Mouse (Mus musculus) layer of hippocampus, adult 2 months (tissue): ENCODE data around the gene Kdm4c. TPM values are rescaled to one million over a fixed set of nuclear protein-coding genes. Genes with fewer than 3 reads are reported as not detected.
"Not testable (repeated sequence)": the region's sequence is repeated elsewhere in the genome, so short reads cannot be mapped to it uniquely, and the experiment has no call there.

ENCODE experiments used
- DNase-seq, 2 experiments: peaks; one replicate each; pipeline ENCODE4 v3.0.0; 2022; ENCODE audit warnings: low spot score in 2 of 2
- H3K27ac ChIP-seq: fragments of 200-600 bp; 2 replicates; pipeline ENCODE4 v1.8.1; 2022
- H3K4me3 ChIP-seq: fragments of 200-600 bp; 2 replicates; pipeline ENCODE4 v1.8.1; 2022; ENCODE audit warnings: mild to moderate bottlenecking
- CTCF ChIP-seq: fragments of 200-600 bp; conservative IDR thresholded peaks from 2 replicates; pipeline ENCODE4 v1.8.1; 2022; ENCODE audit warnings: antibody characterized with exemption, mild to moderate bottlenecking, moderate library complexity
- long read RNA-seq, 2 experiments: library from polyadenylated mRNA; stranded (forward); transcript quantifications; one replicate each; pipeline ENCODE4 v2.0.0; 2021; ENCODE audit warnings: borderline mapping rate in 2 of 2
- total RNA-seq, 2 experiments: library from RNA; stranded (reverse); gene quantifications; 2 replicates each; pipeline ENCODE4 v1.2.3; 2021

The Kdm4c gene
- 10 to 100 TPM; 27.8 to 28.7 TPM for total RNA-seq
- long read RNA-seq, experiment 1, full-length matches to known transcripts, result 10 of 14 reads
- long read RNA-seq, experiment 1, partial matches to known transcripts, result 1 of 14 reads
- long read RNA-seq, experiment 1, other reads (novel, unspliced or antisense), result 3 of 14 reads
- long read RNA-seq, experiment 2, full-length matches to known transcripts, result 21 of 32 reads
- long read RNA-seq, experiment 2, partial matches to known transcripts, result 2 of 32 reads
- long read RNA-seq, experiment 2, other reads (novel, unspliced or antisense), result 9 of 32 reads

GRCm38 (mm10) chr4:74242176-74242575 is at the start of gene Kdm4c:
TSS of gene Kdm4c (plus strand) at chr4:74242497.
- no peak for TF ChIP-seq CTCF
- Histone ChIP-seq H3K4me3 (no peak within 1 kb of the TSS), H3K27ac (no peak within 1 kb of the TSS)
- no peak for DNase-seq

- DNase-seq, result no peak
- TF ChIP-seq CTCF, result no peak
- no peak overlapping the region for H3K27ac ChIP-seq
- H3K4me3 ChIP-seq, result no peak overlapping the region
Measured at GRCm38 (mm10) chr4:74201281-74201811, 41.0 kb upstream of the Kdm4c start.

GRCm38 (mm10) chr4:74221780-74222179 is 20.5 kb upstream of the Kdm4c start:
- DNase-seq, H3K27ac ChIP-seq, H3K4me3 ChIP-seq: not testable (repeated sequence)

- Histone ChIP-seq H3K27ac (no peak overlapping the region), H3K4me3 (no peak overlapping the region)
- no peak for DNase-seq
- peak; percentile 85 for TF ChIP-seq CTCF
Measured at GRCm38 (mm10) chr4:74222360-74222759, 19.9 kb upstream of the Kdm4c start.

DNA sequence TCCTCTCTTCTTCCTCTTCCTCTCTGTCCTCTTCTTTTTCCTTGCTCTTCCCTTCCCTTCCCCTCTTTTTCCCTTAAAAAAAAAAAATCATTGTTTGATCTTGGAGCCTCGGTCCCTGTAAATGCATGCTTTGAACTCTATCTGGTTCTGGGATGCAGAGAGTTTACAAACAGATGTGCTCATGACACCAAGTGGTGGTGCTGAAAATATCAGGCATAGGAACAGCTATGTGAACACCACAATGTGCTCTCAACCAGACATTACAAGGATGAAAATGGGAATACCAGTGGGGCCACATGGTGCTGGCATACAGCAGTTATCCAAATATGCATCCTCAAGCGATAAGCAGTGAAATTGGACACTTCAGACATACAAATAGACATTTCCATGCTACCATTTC is 18.1 kb upstream of the Kdm4c start:
- H3K4me3 ChIP-seq, result no peak overlapping the region
- no peak overlapping the region for H3K27ac ChIP-seq
- no peak for DNase-seq
- TF ChIP-seq CTCF, result peak; percentile 59

DNA sequence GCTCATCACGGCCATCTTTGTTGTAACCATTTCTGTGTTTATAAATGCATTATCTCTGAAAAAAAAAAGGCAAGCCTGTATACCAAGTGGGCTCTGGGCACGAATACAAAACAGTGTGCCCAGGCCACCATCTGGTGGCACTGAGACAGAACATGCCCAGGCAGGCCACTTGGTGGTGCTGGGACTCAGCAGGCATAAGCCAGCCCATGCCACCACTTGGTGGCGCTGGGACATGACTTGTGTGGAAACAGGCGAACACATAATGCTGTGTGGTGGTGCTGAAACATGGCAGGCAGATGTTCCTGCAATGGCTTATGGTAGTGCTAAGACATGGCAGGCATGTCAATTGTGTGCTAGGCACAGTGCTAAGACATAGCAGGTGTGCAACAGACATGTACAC is 11.3 kb upstream of the Kdm4c start:
- Histone ChIP-seq H3K4me3 (no peak overlapping the region), H3K27ac (no peak overlapping the region)
- no peak for TF ChIP-seq CTCF
- DNase-seq, result no peak

DNA sequence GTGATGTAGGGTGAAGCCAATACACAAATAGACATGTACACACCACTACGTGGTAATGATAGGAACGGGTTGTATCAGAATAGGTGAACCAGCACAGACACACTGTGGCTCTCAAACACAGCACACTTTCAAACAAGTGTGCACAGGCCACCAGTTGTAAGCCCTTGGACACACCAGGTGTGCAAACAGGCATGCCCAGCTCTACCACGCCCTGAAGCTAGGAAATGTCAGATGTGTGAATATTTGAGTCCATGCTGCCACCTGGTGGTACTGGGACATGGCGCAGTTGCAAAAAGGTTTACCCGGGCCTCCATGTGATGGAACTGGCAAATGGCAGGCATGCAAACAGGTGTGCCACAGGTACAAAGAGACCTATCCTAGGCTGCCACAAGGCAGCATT is 10.9 kb upstream of the Kdm4c start:
- peak; percentile 34 to 37 for DNase-seq
- no peak overlapping the region for H3K27ac ChIP-seq
- H3K4me3 ChIP-seq, result no peak overlapping the region
- TF ChIP-seq CTCF, result peak; percentile 76

GRCm38 (mm10) chr4:74233534-74233933 is 8.8 kb upstream of the Kdm4c start:
- peak in 1 of 2 experiments; percentile 44 for DNase-seq
- Histone ChIP-seq H3K27ac (no peak overlapping the region), H3K4me3 (no peak overlapping the region)
- TF ChIP-seq CTCF, result no peak

- peak; percentile 97 for DNase-seq
- Histone ChIP-seq H3K4me3 (peak overlapping the region; percentile 92), H3K27ac (peak overlapping the region; percentile 92)
- peak; percentile 41 for TF ChIP-seq CTCF
Measured at GRCm38 (mm10) chr4:74251348-74252244, 9.3 kb downstream of the Kdm4c start.

- TF ChIP-seq CTCF, result no peak
- peak in 1 of 2 experiments; percentile 48 for DNase-seq
- H3K4me3 ChIP-seq, result peak overlapping the region; percentile 92
- H3K27ac ChIP-seq, result peak overlapping the region; percentile 92
Measured at GRCm38 (mm10) chr4:74252245-74253105, 10.2 kb downstream of the Kdm4c start.

DNA sequence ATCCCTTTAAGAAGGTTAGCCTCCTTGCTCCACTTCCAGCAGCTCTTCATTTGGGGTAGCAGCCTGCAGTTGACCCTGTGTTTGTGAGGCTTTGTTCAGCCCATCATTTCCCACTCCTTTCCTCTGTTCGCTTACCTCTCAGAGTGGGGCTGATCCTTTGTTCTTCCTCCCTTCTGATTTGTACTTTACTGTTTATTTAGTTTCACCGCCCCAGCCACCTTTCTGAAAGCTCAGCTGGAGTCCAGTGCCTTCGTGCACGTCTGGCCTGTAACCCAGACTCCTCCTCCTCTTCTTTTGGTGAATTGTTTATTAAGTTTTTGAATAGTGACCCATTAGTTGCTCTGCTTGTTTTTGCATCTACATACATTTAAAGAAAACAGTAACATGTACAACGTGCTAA is 15.6 kb downstream of the Kdm4c start:
- no peak overlapping the region for H3K27ac ChIP-seq
- H3K4me3 ChIP-seq, result no peak overlapping the region
- DNase-seq, result no peak
- no peak for TF ChIP-seq CTCF

DNA sequence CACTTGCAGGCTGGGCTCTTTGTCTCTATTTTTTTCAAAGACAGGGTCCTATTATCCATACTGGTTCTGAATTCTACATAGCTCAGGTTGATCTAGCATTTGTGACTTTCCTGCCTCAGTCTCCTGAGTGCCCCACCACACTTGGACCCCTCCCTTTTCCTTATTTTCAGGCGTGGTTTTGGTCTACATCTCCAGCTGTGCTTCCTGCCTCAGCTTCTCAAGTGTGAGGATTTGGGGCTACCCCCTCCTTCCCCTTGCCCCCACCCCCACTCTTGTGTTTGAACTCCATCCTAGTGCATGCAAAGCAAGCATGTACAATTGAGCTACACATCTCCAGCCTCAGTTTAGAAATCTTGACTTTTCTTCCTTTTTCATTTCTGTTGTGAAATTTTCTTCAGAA is 16.2 kb downstream of the Kdm4c start:
- Histone ChIP-seq H3K4me3 (no peak overlapping the region), H3K27ac (no peak overlapping the region)
- no peak for TF ChIP-seq CTCF
- DNase-seq, result no peak
